ENCODE assay signal across 8 mouse cellular contexts in genomic region chr10:44755355-44755957, GRCm38 (mm10).
A peak's percentile ranks its signal among the peaks of the same experiment; 100 is the strongest.
DNase-seq lines count a peak whose midpoint lies in the region; ATAC-seq and TF ChIP-seq lines count a peak whose summit lies in the region.

No protein-coding gene starts in this region.

- no peak overlapping the region for H3K27ac ChIP-seq in lung, embryonic 16.5 days (ENCODE audit: low read length)
- no peak overlapping the region for H3K27ac ChIP-seq in midbrain, embryonic 13.5 days

- H3K4me2 ChIP-seq in lung, embryonic 16.5 days (ENCODE audit: low read depth, low read length) = no peak overlapping the region
- no peak overlapping the region for H3K4me2 ChIP-seq in midbrain, embryonic 13.5 days (replicated peaks)

- ATAC-seq in lung, embryonic 16.5 days (ENCODE audit: low read depth) = 0 out of 2 replicates have a peak, but pooled peaks have one; percentile 20
- ATAC-seq in frontal cortex, adult (ENCODE audit: low TSS enrichment) = peak; percentile 55; the same call in 1 of the 2 replicates
- ATAC-seq in midbrain, embryonic 13.5 days = peak; percentile 79

- H3K4me1 ChIP-seq in lung, embryonic 16.5 days (replicated peaks; ENCODE audit: control insufficient read depth, insufficient read depth, low read length) = no peaks in the 10 kb centered on the region; the same call in 1 of the 2 replicates
- H3K4me1 ChIP-seq in lung, adult 2 months (ENCODE audit: control insufficient read depth, insufficient read depth, low read length) = no peaks in the 10 kb centered on the region
- H3K4me1 ChIP-seq in midbrain, embryonic 13.5 days (replicated peaks) = peaks cover 17% of the 10 kb centered on the region

- peak; percentile 11 to 45 for DNase-seq in cerebellum, postnatal 25 days
- DNase-seq in cerebellum, adult 9-11 months = no peak
- no peak for DNase-seq in lung, adult 2 months
- DNase-seq in thymus, postnatal 14 days = no peak
- DNase-seq in c-Kit-positive CD71-positive TER-119-positive erythroid progenitor cells, embryonic 14.5 days (ENCODE audit: low spot score) = no peak

- no peak overlapping the region for H3K9ac ChIP-seq in lung, embryonic 16.5 days (ENCODE audit: low read length)
- no peak overlapping the region for H3K9ac ChIP-seq in midbrain, embryonic 13.5 days (replicated peaks)

- no peaks in the 10 kb centered on the region for H3K36me3 ChIP-seq in lung, embryonic 16.5 days (ENCODE audit: control insufficient read depth, insufficient read depth, low read length)
- H3K36me3 ChIP-seq in midbrain, embryonic 13.5 days = no peaks in the 10 kb centered on the region

- WGBS in lung, embryonic 16.5 days = 52% methylated on average over 6 of the region's 6 CpGs
- 51% methylated on average over 6 of the region's 6 CpGs for WGBS in lung, adult 2 months
- 46% methylated on average over 6 of the region's 6 CpGs for WGBS in midbrain, embryonic 13.5 days

- H3K27me3 ChIP-seq in lung, embryonic 16.5 days (ENCODE audit: control insufficient read depth, insufficient read depth, low read depth, low read length) = no peaks in the 10 kb centered on the region
- no peaks in the 10 kb centered on the region for H3K27me3 ChIP-seq in midbrain, embryonic 13.5 days

- no peak overlapping the region for H3K4me3 ChIP-seq in lung, embryonic 16.5 days (ENCODE audit: low read length)
- H3K4me3 ChIP-seq in lung, adult 2 months (replicated peaks; ENCODE audit: extremely low read depth, low read depth, low read length) = no peak overlapping the region
- no peak overlapping the region for H3K4me3 ChIP-seq in midbrain, embryonic 13.5 days (replicated peaks)

- no peaks in the 10 kb centered on the region for H3K9me3 ChIP-seq in lung, embryonic 16.5 days (ENCODE audit: control insufficient read depth, low read length)
- no peaks in the 10 kb centered on the region for H3K9me3 ChIP-seq in midbrain, embryonic 13.5 days

- no peak for TF ChIP-seq CTCF in lung, adult 2 months (IDR thresholded peaks at IDR 0.05; ENCODE audit: insufficient read depth, low read length)

- no peak for TF ChIP-seq POLR2A in lung, adult 2 months (IDR thresholded peaks at IDR 0.05; ENCODE audit: borderline replicate concordance, extremely low read depth, low read depth, low read length)

Comparison
In these comparisons a context has a peak if more than half of its experiments do, and no peak if none do; other contexts are left out.
1. DNase-seq: peak in cerebellum, postnatal 25 days (2 of 2); none in cerebellum, adult 9-11 months (single experiment), lung, adult 2 months (single experiment), thymus, postnatal 14 days (single experiment) and c-Kit-positive CD71-positive TER-119-positive erythroid progenitor cells, embryonic 14.5 days (single experiment).
2. ATAC-seq: peak in every context shown above with its lines; median percentile 79 in midbrain, embryonic 13.5 days; 55 in frontal cortex, adult; 20 in lung, embryonic 16.5 days.